ENCODE assay signal across 17 mouse cellular contexts in genomic region chr9:115703791-115704190, GRCm38 (mm10).
A peak's percentile ranks its signal among the peaks of the same experiment; 100 is the strongest.
DNase-seq lines count a peak whose midpoint lies in the region; TF ChIP-seq lines count a peak whose summit lies in the region.
"Had no signal": no experiment of that assay in that cellular context is flagged by ENCODE, and none has a peak within 500 bp of the region (broad histone marks: within the 10 kb centered on the region; RNA-seq: fewer than 3 reads in every experiment).

No protein-coding gene starts in this region.

- no peak overlapping the region for H3K4me3 ChIP-seq in layer of hippocampus, adult 2 months
- H3K4me3 ChIP-seq: embryonic facial prominence, embryonic 13.5 days; forebrain, embryonic 12.5 days; kidney, embryonic 15.5 days; limb, embryonic 10.5 days; limb, embryonic 15.5 days; liver, embryonic 13.5 days; midbrain, embryonic 15.5 days; neural tube, embryonic 13.5 days; stomach, embryonic 15.5 days had no signal

- peak; percentile 74 for DNase-seq in CD4-positive helper T cell, adult 2 months (ENCODE audit: low read depth, low spot score)
- peak; percentile 75 for DNase-seq in T-cell, adult 2 months (ENCODE audit: low spot score)
- DNase-seq in natural killer cell, adult 2 months (ENCODE audit: low spot score in 2 of 2), result peak; percentile 1 to 15
- DNase-seq in thymus, postnatal 14 days, result peak; percentile 85
- no peak for DNase-seq in kidney, postnatal 10 days
- no peak for DNase-seq in right cerebral cortex, postnatal 36 days (ENCODE audit: low spot score in 2 of 2)
- no peak for DNase-seq in layer of hippocampus, adult 2 months (ENCODE audit: low spot score in 2 of 2)
- DNase-seq: liver, embryonic 13.5 days had no signal

- no peak for TF ChIP-seq CTCF in layer of hippocampus, adult 2 months (conservative IDR thresholded peaks at IDR 0.05)

- no peak overlapping the region for H3K27ac ChIP-seq in layer of hippocampus, adult 2 months
- H3K27ac ChIP-seq: embryonic facial prominence, embryonic 13.5 days; forebrain, embryonic 12.5 days; hindbrain, embryonic 14.5 days; kidney, embryonic 15.5 days; limb, embryonic 10.5 days; limb, embryonic 15.5 days; liver, embryonic 13.5 days; midbrain, embryonic 15.5 days; neural tube, embryonic 13.5 days; stomach, embryonic 15.5 days had no signal

Comparison
In these comparisons a context has a peak if more than half of its experiments do, and no peak if none do; other contexts are left out.
1. DNase-seq: peak in CD4-positive helper T cell, adult 2 months (single experiment), T-cell, adult 2 months (single experiment), natural killer cell, adult 2 months (2 of 2) and thymus, postnatal 14 days (single experiment); none in kidney, postnatal 10 days (single experiment), right cerebral cortex, postnatal 36 days (0 of 2) and layer of hippocampus, adult 2 months (0 of 2).